Mouse (Mus musculus): ENCODE data around the gene Lmod2. TPM values are rescaled to one million over a fixed set of nuclear protein-coding genes. Genes with fewer than 3 reads are reported as not detected.

The Lmod2 gene
- total RNA-seq, 2 experiments from 2014 or later = 11.5 to 17.4 TPM

- DNase-seq = no peak
Observed at GRCm38 (mm10) chr6:24642960-24643359, 45.4 kb downstream of the Lmod2 start.

GRCm38 (mm10) chr6:24645346-24646053 lies 47.9 kb downstream of the Lmod2 start:
- no peak for DNase-seq

- no peak for DNase-seq
Observed at GRCm38 (mm10) chr6:24647103-24647691, 49.6 kb downstream of the Lmod2 start.

- no peak for DNase-seq
Observed at GRCm38 (mm10) chr6:24648403-24648802, 50.8 kb downstream of the Lmod2 start.

GRCm38 (mm10) chr6:24650719-24651118 lies 53.2 kb downstream of the Lmod2 start:
- no peak for DNase-seq

GRCm38 (mm10) chr6:24651538-24651937 lies 54.0 kb downstream of the Lmod2 start:
- no peak for DNase-seq

Other genes starting within 250 kb of the Lmod2 start
- gene Iqub, start 82.7 kb upstream of the Lmod2 start, total RNA-seq (2021) = under 1 TPM; 0.09 to 0.33 TPM
- 100 to 1,000 TPM; 478 to 607 TPM for gene Ndufa5, start 69.7 kb upstream of the Lmod2 start, total RNA-seq (2021)
- under 1 TPM; 0.12 to 0.82 TPM for gene Asb15, start 69.6 kb upstream of the Lmod2 start, total RNA-seq (2021)
- gene Wasl, start 67.2 kb downstream of the Lmod2 start, total RNA-seq (2021) = 10 to 100 TPM; 48.4 to 53.4 TPM
- gene Hyal6, start 135.5 kb downstream of the Lmod2 start, total RNA-seq (2021) = not detected
- not detected for gene Hyal4, start 150.6 kb downstream of the Lmod2 start, total RNA-seq (2021)
- gene Spam1, start 193.4 kb downstream of the Lmod2 start, total RNA-seq (2021) = not detected